Mouse (Mus musculus): ENCODE measurements around the gene Nlrc4.
A peak's percentile ranks its signal among the peaks of the same experiment; 100 is the strongest.

Nlrc4 gene

DNA sequence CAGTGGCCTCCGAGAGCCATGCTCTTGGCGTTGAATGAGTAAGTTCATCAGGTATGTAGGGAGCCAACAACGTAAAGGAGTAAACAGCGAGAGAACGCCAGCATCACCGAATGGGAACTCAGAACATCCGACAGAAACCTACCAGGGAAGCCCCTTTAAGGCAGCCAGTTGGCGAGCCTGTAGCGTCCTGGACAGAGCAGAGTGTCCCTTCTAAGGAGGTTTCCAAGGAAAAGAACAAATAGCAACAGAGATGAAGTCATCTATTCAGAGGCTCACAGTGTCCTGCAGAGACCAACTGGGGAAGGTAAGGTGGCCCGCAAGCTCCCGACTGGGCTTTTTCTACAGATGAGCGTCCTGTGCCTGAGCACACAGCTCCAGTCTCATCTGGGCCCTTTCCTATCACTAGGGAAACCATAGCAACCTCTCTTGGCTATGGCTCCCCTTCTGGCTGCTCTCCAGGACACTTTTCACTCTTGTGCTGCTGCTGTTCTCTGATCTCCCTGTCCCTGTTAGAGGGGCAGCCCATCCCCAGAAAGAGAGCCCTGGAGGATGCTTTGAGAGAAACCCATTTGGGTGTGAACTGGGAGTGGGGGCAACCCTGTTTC lies 34.4 kb downstream of the Nlrc4 start:
- no peak for DNase-seq

GRCm38 (mm10) chr17:74420656-74421055 lies 38.3 kb downstream of the Nlrc4 start:
- no peak for DNase-seq

- no peak for DNase-seq
Observed at GRCm38 (mm10) chr17:74418171-74418570, 40.8 kb downstream of the Nlrc4 start.

- DNase-seq: no peak
Observed at GRCm38 (mm10) chr17:74416841-74417360, 42.0 kb downstream of the Nlrc4 start.

GRCm38 (mm10) chr17:74414671-74415070 lies 44.3 kb downstream of the Nlrc4 start:
- no peak for DNase-seq

DNA sequence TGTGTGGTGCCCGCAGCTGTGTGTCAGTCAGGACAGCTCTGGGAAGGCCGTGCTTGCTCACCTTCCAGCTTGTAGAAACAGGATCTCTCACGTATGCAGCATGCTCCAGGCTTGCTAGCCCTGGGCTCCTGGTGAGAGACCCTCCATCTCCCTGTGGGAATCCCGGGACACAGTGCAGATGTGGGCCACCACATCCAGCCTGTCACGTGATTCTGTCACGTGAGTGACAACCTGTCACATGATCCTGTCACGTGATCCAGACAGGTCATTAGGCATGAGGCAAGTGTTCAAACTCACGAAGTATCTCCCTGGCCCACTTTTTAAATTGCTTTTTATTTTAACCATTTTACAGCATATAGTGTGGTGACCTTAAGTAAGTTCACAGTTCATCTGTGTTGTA lies 45.6 kb downstream of the Nlrc4 start:
- no peak for DNase-seq

DNA sequence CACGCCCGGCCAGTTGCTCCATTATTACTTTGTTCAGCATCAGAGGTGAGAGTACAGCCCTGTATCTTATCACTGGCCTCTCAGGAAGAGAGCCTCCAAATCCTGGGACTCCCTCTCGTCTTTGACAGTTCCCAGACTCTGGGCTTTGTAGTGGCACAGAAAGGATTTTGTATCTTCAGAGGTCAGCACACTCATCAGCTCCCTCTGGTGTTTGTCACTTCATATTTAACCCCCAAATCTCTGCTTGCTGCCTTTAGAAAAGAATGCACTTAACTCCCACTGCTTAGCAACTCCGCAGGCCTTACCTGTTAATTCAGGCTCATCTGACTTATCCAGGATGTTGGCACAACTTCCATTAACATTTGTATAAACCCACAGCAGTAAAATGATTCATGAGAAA lies 49.2 kb downstream of the Nlrc4 start:
- no peak for DNase-seq

GRCm38 (mm10) chr17:74406487-74406886 lies 52.5 kb downstream of the Nlrc4 start:
- DNase-seq: no peak

DNA sequence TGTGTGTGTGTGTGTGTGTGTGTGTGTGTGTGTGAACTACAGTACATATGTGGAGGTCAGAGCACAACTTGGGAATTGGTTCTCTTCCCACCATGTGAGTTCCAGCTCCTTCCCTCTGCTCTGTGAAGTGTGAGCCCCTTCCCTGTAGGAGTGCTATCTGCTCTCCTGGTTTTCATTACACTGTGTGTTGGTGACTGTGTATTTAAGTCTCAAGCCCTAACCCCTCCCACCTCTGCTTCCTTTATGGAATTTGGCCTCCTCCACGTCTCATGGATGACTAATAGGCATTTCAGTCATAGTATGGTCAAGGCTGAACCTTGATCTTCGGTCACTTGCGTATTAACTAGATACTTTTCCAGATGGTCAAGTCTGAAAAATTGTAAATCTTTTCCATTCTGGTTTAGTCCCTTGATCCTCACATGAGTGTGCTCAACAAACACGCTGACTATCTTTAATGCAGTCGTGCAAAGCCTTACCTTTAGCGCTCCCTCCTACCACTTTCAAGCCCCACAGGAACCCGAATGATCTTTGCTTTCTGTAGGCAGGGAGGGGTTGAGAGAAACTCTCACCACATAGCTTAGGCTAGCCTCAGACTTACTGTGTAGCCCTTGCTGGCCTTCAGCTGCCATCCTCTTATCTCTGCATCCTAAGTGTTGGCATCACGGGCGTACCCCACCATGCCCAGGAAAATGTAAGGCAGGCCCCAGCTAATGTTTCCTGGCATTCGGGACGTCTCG lies 56.3 kb downstream of the Nlrc4 start:
- DNase-seq: no peak

DNA sequence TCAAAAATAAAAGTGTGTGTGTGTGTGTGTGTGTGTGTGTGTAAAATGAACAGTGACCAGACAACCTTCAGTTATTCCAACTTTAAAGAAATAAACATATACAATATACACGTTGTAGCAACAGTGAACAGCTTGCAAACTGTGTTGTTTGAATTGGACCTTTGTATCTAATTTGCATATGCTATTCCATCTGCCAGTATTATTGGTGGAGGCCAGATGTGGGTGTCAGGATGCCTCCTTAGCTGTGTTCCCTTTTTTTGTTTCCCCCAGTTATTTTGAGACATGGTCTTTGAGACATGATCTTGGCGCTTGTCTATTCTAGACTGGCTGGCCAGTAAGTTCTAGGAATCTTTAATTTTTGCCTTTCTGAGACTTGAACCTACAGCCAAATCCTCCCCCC lies 61.8 kb downstream of the Nlrc4 start:
- DNase-seq: no peak

GRCm38 (mm10) chr17:74396766-74397165 lies 62.2 kb downstream of the Nlrc4 start:
- DNase-seq: no peak

- DNase-seq: peak; percentile 96
Observed at GRCm38 (mm10) chr17:74395383-74396065, 63.4 kb downstream of the Nlrc4 start, which contains the start of gene Slc30a6. Gene Slc30a6, plus strand, starts transcription at chr17:74395608.

DNA sequence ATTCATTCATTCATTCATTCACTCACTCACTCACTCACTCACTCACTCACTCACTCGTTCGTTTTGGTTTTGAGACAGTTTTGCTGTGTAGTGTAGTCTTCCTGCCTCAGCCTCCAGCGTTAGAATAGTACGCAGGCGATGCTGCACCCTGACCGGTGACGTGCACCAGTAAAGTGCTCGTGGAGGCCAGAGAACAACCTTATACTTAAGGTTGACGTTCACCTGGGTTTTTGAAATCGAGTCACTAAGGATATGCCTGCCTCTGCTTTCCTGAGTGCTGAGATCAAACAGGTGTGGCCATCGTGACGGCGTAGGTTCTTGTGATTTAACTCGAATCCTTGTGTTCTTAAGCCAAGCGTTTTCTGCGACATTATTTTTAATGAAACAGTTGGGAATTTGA lies 64.1 kb downstream of the Nlrc4 start:
- no peak for DNase-seq

DNA sequence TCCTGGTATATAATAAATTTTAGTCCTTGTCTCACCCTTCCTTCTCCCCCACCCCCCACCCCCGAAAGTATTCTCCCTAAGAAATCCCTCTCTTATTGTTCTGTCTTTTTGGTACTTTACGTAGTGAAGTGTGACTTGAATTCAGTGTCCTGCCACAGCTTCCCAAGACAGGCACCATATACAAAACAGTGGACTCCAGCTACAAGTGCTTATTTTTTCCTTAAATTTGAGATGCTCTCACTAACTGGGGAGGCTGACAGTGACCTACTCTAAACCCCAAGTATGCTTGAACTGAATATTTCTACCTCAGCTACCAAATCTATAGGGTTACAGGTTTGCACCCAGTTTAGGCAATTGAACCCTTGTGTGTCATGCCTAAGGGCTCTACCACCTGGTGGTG lies 64.6 kb downstream of the Nlrc4 start:
- no peak for DNase-seq

DNA sequence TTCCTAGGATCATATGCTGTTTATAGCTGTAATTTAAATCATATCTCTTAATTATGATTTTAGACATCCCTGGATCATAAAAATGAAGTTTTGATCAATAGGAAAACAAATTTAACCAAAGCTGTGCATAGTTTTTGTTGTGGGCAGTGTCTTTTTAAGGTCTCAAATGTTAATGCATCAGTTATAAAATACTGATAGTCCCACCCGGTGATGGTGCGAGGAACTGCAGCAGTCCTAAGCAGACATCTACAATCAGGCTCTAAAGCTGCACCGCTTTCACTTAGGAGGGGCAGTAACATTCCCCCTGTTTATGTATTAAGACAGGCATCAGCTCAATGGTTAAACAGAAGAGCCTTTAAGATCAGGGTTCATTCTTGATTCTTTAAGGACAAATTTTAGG lies 69.1 kb downstream of the Nlrc4 start:
- no peak for DNase-seq

DNA sequence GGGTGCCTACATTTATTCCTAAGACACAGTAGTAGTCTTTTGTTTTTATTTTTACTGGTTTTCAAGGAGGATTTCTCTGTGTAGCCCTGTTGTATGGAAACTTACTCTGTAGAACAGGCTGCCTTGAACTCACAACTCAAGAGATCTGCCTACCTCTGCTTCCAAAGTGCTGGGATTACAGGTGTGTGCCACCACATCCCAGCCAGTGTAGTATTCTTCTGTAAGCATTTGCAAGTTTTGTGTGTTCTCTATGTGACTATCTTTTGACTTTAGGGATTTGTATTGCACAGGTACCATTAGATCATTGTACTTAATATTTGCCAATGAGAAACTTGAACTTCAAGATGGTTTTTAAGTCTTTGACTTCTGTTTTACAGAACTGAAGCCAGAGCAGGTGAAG lies 72.3 kb downstream of the Nlrc4 start:
- no peak for DNase-seq

GRCm38 (mm10) chr17:74376916-74377315 lies 82.0 kb downstream of the Nlrc4 start:
- no peak for DNase-seq
